Mouse (Mus musculus): ENCODE data around the gene Lsm3. TPM values are rescaled to one million over a fixed set of nuclear protein-coding genes. Genes with fewer than 3 reads are reported as not detected.

The Lsm3 gene
- polyA plus RNA-seq, 1 experiment from 2014 or later = 223 TPM

DNA sequence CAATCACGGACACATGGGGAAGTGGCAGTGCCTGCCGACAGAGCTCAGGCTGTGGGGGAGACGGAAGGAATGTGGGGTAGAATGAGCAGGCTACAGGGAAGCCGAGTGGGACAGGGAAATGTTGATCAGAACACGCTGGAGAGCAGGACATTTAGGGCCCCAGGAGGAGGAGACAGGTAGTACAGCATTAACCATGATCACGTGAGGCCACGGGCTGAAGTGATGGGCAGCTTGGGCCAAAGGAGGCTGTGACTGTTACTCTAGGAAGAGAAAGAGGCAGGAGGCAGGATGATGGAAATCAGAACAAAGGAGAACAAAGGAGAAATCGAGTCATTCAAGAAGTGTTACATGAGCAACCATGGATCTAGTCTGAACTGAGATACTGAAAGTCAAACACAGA is 21.2 kb upstream of the Lsm3 start:
- H3K36me3 ChIP-seq (ENCODE audit: control insufficient read depth, insufficient read depth, low read length) = peaks cover 79% of the 10 kb centered on the region
- 86% methylated on average over 8 of the region's 8 CpGs for WGBS
- no peak for ATAC-seq (ENCODE audit: low read depth)

DNA sequence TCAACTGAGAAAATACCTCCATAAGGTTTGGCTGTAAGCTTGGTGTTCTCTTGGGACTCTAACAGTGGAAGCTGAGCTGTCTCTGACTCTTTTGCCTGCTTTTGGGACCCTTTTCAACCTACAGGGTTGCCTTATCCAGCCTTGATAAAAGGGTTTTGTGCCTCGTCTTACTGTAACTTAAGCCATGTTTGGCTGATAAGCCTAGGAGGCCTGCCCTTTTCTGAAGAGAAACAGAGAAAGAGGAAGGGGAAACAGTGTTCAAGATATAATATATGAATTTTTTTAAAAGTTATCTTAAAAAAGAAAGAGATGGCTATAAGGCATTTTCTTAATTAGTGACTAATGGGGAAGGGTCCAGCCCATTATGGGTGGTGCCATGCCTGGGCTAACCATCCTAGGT is 12.4 kb upstream of the Lsm3 start:
- Histone ChIP-seq H3K36me3 (ENCODE audit: control insufficient read depth, insufficient read depth, low read length) (peaks cover 94% of the 10 kb centered on the region), H3K4me3 (ENCODE audit: low read depth, low read length) (no peak overlapping the region), H3K27ac (replicated peaks; ENCODE audit: low read depth, low read length) (no peak overlapping the region), H3K4me2 (ENCODE audit: low read depth, low read length) (no peak overlapping the region), H3K27me3 (replicated peaks; ENCODE audit: control insufficient read depth, insufficient read depth, low read length) (no peaks in the 10 kb centered on the region), H3K4me1 (ENCODE audit: control insufficient read depth, insufficient read depth, low read length) (no peaks in the 10 kb centered on the region), H3K9me3 (ENCODE audit: control insufficient read depth, low read length) (no peaks in the 10 kb centered on the region), H3K9ac (ENCODE audit: low read depth, low read length) (no peak overlapping the region)
- DNase-seq (ENCODE audit: low spot score) = no peak
- ATAC-seq (ENCODE audit: low read depth) = no peak
- 69% methylated on average over 1 of the region's 1 CpGs for WGBS

More for the DNA sequence above, 21.2 kb upstream of the Lsm3 start:
- Histone ChIP-seq H3K27ac (replicated peaks; ENCODE audit: low read depth, low read length) (no peak overlapping the region), H3K4me1 (ENCODE audit: control insufficient read depth, insufficient read depth, low read length) (no peaks in the 10 kb centered on the region), H3K4me2 (ENCODE audit: low read depth, low read length) (no peak overlapping the region), H3K27me3 (replicated peaks; ENCODE audit: control insufficient read depth, insufficient read depth, low read length) (no peaks in the 10 kb centered on the region), H3K9me3 (ENCODE audit: control insufficient read depth, low read length) (no peaks in the 10 kb centered on the region), H3K4me3 (ENCODE audit: low read depth, low read length) (no peak overlapping the region), H3K9ac (ENCODE audit: low read depth, low read length) (no peak overlapping the region)
- DNase-seq (ENCODE audit: low spot score) = no peak

DNA sequence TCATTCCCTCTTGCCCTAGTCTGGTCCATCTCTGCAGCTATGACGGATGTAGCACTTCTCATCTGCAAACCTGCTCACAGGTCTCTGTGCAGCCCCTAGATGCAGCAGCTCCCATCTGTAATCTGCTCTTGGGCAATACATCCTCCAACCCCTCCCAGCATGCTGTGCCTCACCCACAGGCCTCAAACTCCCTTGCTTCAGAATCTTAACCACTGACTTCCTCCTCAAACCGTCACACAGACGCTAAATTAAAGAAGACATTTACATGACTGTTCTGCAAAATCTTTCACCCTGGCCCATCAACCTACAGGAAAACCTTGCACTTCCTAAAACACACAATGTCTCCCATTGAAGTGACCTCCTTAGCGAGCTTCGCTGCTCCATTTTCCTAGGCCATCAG is 9.7 kb upstream of the Lsm3 start:
- WGBS = 91% methylated on average over 5 of the region's 5 CpGs
- H3K4me3 ChIP-seq (ENCODE audit: low read depth, low read length) = no peak overlapping the region
- DNase-seq (ENCODE audit: low spot score) = no peak

DNA sequence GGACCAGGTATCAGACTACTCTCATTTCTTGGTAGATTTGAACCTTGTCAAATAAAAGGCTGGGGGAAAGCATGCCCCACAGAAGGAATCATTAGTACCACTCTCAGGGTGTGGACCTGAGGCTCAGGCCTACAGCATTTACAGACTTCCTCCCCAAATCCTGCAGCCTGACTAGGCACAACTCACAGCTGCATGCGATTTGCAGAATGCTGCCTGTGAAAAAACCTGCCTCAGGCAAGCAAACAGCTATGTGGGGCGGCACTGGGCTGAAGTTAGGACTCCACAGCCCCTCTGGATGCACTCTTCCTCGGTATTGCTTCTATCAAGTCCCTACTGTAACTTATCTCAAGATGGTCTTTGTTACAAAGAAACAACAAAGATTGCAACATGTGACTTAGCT is 7.7 kb upstream of the Lsm3 start:
- no peaks in the 10 kb centered on the region for H3K27me3 ChIP-seq (replicated peaks; ENCODE audit: control insufficient read depth, insufficient read depth, low read length)
- no peak overlapping the region for H3K27ac ChIP-seq (replicated peaks; ENCODE audit: low read depth, low read length)
- no peak overlapping the region for H3K4me2 ChIP-seq (ENCODE audit: low read depth, low read length)
- H3K4me1 ChIP-seq (ENCODE audit: control insufficient read depth, insufficient read depth, low read length) = no peaks in the 10 kb centered on the region
- peaks cover 74% of the 10 kb centered on the region for H3K36me3 ChIP-seq (ENCODE audit: control insufficient read depth, insufficient read depth, low read length)
- no peak for DNase-seq (ENCODE audit: low spot score)
- WGBS = 48% methylated on average over 3 of the region's 3 CpGs
- H3K9ac ChIP-seq (ENCODE audit: low read depth, low read length) = no peak overlapping the region
- H3K9me3 ChIP-seq (ENCODE audit: control insufficient read depth, low read length) = no peaks in the 10 kb centered on the region
- H3K4me3 ChIP-seq (ENCODE audit: low read depth, low read length) = no peak overlapping the region
- no peak for ATAC-seq (ENCODE audit: low read depth)

More for the DNA sequence above, 9.7 kb upstream of the Lsm3 start:
- no peak overlapping the region for H3K9ac ChIP-seq (ENCODE audit: low read depth, low read length)
- no peak overlapping the region for H3K4me2 ChIP-seq (ENCODE audit: low read depth, low read length)
- H3K27ac ChIP-seq (replicated peaks; ENCODE audit: low read depth, low read length) = no peak overlapping the region
- H3K9me3 ChIP-seq (ENCODE audit: control insufficient read depth, low read length) = no peaks in the 10 kb centered on the region
- peaks cover 85% of the 10 kb centered on the region for H3K36me3 ChIP-seq (ENCODE audit: control insufficient read depth, insufficient read depth, low read length)
- no peak for ATAC-seq (ENCODE audit: low read depth)
- H3K27me3 ChIP-seq (replicated peaks; ENCODE audit: control insufficient read depth, insufficient read depth, low read length) = no peaks in the 10 kb centered on the region
- H3K4me1 ChIP-seq (ENCODE audit: control insufficient read depth, insufficient read depth, low read length) = no peaks in the 10 kb centered on the region

DNA sequence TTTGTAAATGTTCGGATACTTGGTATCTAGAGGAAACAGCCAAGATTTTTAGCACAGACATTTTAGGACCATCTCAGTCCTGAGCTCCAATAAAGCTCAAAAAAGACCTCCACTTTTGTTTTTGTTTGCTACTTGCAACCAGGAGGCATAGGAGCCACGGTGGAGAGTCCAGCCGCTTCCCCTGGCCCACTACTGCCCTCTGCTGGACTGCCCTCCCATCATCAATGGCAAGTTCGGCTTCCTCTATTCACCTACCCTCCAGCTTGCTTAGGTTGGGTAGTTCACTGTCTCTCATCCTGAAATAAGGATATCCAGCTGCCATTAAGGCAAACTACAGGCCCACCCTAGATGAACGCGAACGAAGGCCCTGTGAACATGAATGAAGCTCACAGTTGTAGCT is 6.4 kb upstream of the Lsm3 start:
- peak; percentile 16 for DNase-seq (ENCODE audit: low spot score)
- H3K36me3 ChIP-seq (ENCODE audit: control insufficient read depth, insufficient read depth, low read length) = peaks cover 61% of the 10 kb centered on the region
- 41% methylated on average over 7 of the region's 7 CpGs for WGBS

DNA sequence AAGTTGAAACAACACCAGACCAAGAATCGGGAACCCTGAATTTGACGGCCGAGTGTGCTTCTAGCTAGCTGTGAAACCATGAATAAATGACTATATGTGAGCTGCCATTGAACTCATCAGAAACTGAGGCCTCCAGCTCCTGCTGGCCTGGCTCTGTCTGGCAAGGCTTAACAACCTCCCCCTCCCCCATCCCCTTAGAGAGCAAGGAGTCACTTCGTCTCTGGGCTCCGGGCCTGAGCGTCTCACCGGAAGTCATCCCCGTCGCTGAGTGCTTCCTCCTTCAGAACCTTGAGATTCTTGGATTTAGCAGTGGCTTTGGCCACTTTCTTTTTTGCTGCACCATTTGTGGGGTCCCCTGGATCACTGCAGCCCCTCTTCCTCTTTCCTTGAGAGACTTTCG is 5.5 kb upstream of the Lsm3 start:
- H3K4me3 ChIP-seq (ENCODE audit: low read depth, low read length) = no peak overlapping the region
- no peak overlapping the region for H3K9ac ChIP-seq (ENCODE audit: low read depth, low read length)
- H3K4me1 ChIP-seq (ENCODE audit: control insufficient read depth, insufficient read depth, low read length) = peaks cover 8% of the 10 kb centered on the region; the same call in 1 of the 2 replicates
- no peak overlapping the region for H3K4me2 ChIP-seq (ENCODE audit: low read depth, low read length)
- H3K27ac ChIP-seq (replicated peaks; ENCODE audit: low read depth, low read length) = no peak overlapping the region
- WGBS = 86% methylated on average over 10 of the region's 10 CpGs
- no peaks in the 10 kb centered on the region for H3K27me3 ChIP-seq (replicated peaks; ENCODE audit: control insufficient read depth, insufficient read depth, low read length)
- peaks cover 52% of the 10 kb centered on the region for H3K36me3 ChIP-seq (ENCODE audit: control insufficient read depth, insufficient read depth, low read length)
- H3K9me3 ChIP-seq (ENCODE audit: control insufficient read depth, low read length) = no peaks in the 10 kb centered on the region
- DNase-seq (ENCODE audit: low spot score) = no peak
- no peak for ATAC-seq (ENCODE audit: low read depth)

More for the DNA sequence above, 6.4 kb upstream of the Lsm3 start:
- Histone ChIP-seq H3K4me1 (ENCODE audit: control insufficient read depth, insufficient read depth, low read length) (0 out of 2 replicates have a peak, but pooled peaks cover under 1% of the 10 kb centered on the region), H3K4me2 (ENCODE audit: low read depth, low read length) (no peak overlapping the region), H3K9me3 (ENCODE audit: control insufficient read depth, low read length) (no peaks in the 10 kb centered on the region), H3K27ac (replicated peaks; ENCODE audit: low read depth, low read length) (no peak overlapping the region), H3K27me3 (replicated peaks; ENCODE audit: control insufficient read depth, insufficient read depth, low read length) (no peaks in the 10 kb centered on the region), H3K9ac (ENCODE audit: low read depth, low read length) (no peak overlapping the region), H3K4me3 (ENCODE audit: low read depth, low read length) (no peak overlapping the region)
- ATAC-seq (ENCODE audit: low read depth) = no peak

DNA sequence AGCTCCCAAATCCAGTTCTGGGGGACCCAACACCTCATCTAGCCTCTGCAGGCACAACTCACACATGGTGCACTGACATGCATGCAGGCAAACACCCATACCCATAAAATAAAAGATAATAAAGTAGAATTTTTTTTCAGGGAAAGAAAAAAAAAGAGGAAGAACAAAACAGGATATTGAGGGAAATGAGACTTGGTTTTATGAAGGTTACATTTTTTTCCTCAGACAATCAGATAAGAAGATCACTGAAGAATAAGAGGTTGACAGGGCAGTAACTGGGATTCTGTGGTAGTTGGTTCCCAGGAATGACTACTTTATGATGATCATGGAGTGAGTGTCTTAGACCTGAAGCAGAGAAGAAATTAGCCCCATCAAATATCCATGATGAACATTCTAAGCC is 1.6 kb upstream of the Lsm3 start:
- Histone ChIP-seq H3K9ac (ENCODE audit: low read depth, low read length) (peak overlapping the region; percentile 69), H3K4me2 (ENCODE audit: low read depth, low read length) (no peak overlapping the region), H3K9me3 (ENCODE audit: control insufficient read depth, low read length) (no peaks in the 10 kb centered on the region), H3K4me1 (ENCODE audit: control insufficient read depth, insufficient read depth, low read length) (peaks cover 19% of the 10 kb centered on the region), H3K4me3 (ENCODE audit: low read depth, low read length) (no peak overlapping the region), H3K27ac (replicated peaks; ENCODE audit: low read depth, low read length) (no peak overlapping the region), H3K36me3 (ENCODE audit: control insufficient read depth, insufficient read depth, low read length) (peaks cover 34% of the 10 kb centered on the region), H3K27me3 (replicated peaks; ENCODE audit: control insufficient read depth, insufficient read depth, low read length) (no peaks in the 10 kb centered on the region)
- ATAC-seq (ENCODE audit: low read depth) (no peak), DNase-seq (ENCODE audit: low spot score) (no peak)

DNA sequence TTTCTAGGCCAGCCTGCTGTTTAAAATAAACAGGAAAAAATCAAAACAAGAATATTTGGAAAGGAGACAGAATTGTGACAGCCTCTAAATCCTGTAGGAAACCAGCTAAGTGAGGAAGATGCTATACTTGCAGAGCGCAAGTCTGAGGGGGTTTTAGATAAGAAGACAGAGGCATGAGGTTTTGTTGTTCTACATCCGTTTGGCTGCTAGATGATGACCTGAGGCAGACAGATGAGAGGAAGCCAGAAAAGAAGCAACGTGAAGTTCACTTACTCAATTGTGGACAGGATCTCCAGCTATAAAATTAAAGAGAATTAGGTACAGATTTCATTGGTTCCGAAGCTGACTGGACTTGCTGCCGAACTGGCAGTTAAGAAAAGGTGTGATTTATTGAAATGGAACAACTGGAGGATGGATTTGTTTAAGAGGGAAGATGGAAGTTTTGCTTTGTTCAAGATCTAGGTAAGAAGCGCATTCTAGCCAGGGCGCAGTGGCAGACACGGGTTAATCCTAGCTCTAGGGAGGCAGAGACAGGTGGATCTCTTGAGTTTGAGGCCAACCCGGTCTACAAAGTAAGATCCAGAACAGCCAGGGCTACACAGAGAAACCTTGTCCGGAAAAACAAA is 878 bp upstream of the Lsm3 start:
- 22% methylated on average over 10 of the region's 10 CpGs for WGBS
- ATAC-seq (ENCODE audit: low read depth) (no peak), DNase-seq (ENCODE audit: low spot score) (no peak)
- Histone ChIP-seq H3K4me1 (ENCODE audit: control insufficient read depth, insufficient read depth, low read length) (peaks cover 19% of the 10 kb centered on the region), H3K9ac (ENCODE audit: low read depth, low read length) (peak overlapping the region; percentile 69), H3K27ac (replicated peaks; ENCODE audit: low read depth, low read length) (no peak overlapping the region), H3K4me3 (ENCODE audit: low read depth, low read length) (peak overlapping the region; percentile 64), H3K4me2 (ENCODE audit: low read depth, low read length) (peak overlapping the region; percentile 78), H3K36me3 (ENCODE audit: control insufficient read depth, insufficient read depth, low read length) (peaks cover 36% of the 10 kb centered on the region), H3K9me3 (ENCODE audit: control insufficient read depth, low read length) (no peaks in the 10 kb centered on the region), H3K27me3 (replicated peaks; ENCODE audit: control insufficient read depth, insufficient read depth, low read length) (no peaks in the 10 kb centered on the region)

DNA sequence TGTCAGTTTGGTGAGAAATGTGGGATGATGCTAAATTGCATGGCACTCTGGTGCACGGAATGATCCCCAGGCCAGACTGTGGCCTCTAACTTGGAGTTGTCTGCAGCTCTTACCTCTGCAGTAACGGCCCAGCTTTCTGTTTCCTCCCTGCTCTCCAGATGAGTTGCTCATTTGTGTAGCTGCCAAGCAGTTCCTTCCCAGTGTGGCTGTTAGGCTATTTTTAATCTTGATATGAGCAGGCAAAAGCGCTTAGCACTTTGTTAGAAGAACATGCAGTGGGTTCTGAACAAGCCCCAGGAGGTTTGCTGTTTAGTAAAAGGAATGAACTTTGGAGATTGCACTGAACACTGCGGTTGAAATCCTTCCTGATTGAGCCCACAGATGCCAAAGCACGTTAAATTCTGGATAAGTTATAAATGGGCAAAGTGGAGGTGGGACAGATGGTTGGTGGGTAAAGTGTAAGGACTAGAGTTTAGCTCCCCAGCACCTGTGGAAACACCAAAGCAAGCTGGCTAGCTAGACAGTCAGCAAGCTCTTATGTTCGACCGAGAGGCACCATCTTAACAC is 2.8 kb downstream of the Lsm3 start:
- Histone ChIP-seq H3K36me3 (ENCODE audit: control insufficient read depth, insufficient read depth, low read length) (peaks cover 61% of the 10 kb centered on the region), H3K9ac (ENCODE audit: low read depth, low read length) (no peak overlapping the region), H3K9me3 (ENCODE audit: control insufficient read depth, low read length) (no peaks in the 10 kb centered on the region), H3K4me1 (ENCODE audit: control insufficient read depth, insufficient read depth, low read length) (peaks cover 19% of the 10 kb centered on the region), H3K4me2 (ENCODE audit: low read depth, low read length) (no peak overlapping the region), H3K27me3 (replicated peaks; ENCODE audit: control insufficient read depth, insufficient read depth, low read length) (no peaks in the 10 kb centered on the region), H3K27ac (replicated peaks; ENCODE audit: low read depth, low read length) (no peak overlapping the region), H3K4me3 (ENCODE audit: low read depth, low read length) (no peak overlapping the region)
- WGBS = 88% methylated on average over 7 of the region's 7 CpGs
- no peak for ATAC-seq (ENCODE audit: low read depth)
- no peak for DNase-seq (ENCODE audit: low spot score)

Measured in embryonic facial prominence, embryonic 14.5 days (tissue).